Mouse (Mus musculus): ENCODE results near the gene Zfp790. TPM values are rescaled to one million over a fixed set of nuclear protein-coding genes. Genes with fewer than 3 reads are reported as not detected.

Gene Zfp790
- 10.4 to 13.1 TPM (median 12.4 TPM) in 4 replicates for total RNA-seq (2023; ENCODE audit: inconsistent age)

GRCm38 (mm10) chr7:29815910-29816429 is at the start of gene Zfp790:
Gene Zfp790, plus strand, starts transcription at chr7:29816114.

GRCm38 (mm10) chr7:29768090-29768900 is 47.6 kb upstream of the Zfp790 start, which contains the start of gene Zfp84:
Gene Zfp84, plus strand, starts transcription at chr7:29768552.

GRCm38 (mm10) chr7:29783871-29784551 is 31.9 kb upstream of the Zfp790 start, which contains the start of gene Zfp30:
Gene Zfp30, plus strand, starts transcription at chr7:29783998.

GRCm38 (mm10) chr7:29853219-29853842 is 37.4 kb downstream of the Zfp790 start, which contains the start of gene Zfp940:
Gene Zfp940, minus strand, starts transcription at chr7:29853669.

GRCm38 (mm10) chr7:29859532-29860517 is 43.9 kb downstream of the Zfp790 start, which contains the start of gene Zfp420:
Gene Zfp420, plus strand, starts transcription at chr7:29859979.

Other genes starting within 250 kb of the Zfp790 start
- not detected in 4 replicates for gene Catsperg2, start 89.1 kb upstream of the Zfp790 start, total RNA-seq (2023; ENCODE audit: inconsistent age)
- gene Zfp84, start 47.6 kb upstream of the Zfp790 start, total RNA-seq (2023; ENCODE audit: inconsistent age): 18.1 to 20.5 TPM (median 19.4 TPM) in 4 replicates
- 0.57 to 0.80 TPM (median 0.68 TPM) in 4 replicates for gene Zfp30, start 32.1 kb upstream of the Zfp790 start, total RNA-seq (2023; ENCODE audit: inconsistent age)
- 5.2 to 8.2 TPM (median 7.2 TPM) in 4 replicates for gene Zfp940, start 37.6 kb downstream of the Zfp790 start, total RNA-seq (2023; ENCODE audit: inconsistent age)
- gene Zfp420, start 43.9 kb downstream of the Zfp790 start, total RNA-seq (2023; ENCODE audit: inconsistent age): 12.7 to 14.2 TPM (median 13.4 TPM) in 4 replicates
- gene Zfp27, start 90.5 kb downstream of the Zfp790 start, total RNA-seq (2023; ENCODE audit: inconsistent age): 8.0 to 14.8 TPM (median 9.0 TPM) in 4 replicates
- 4.3 to 5.7 TPM (median 5.1 TPM) in 4 replicates for gene Zfp383, start 92.1 kb downstream of the Zfp790 start, total RNA-seq (2023; ENCODE audit: inconsistent age)
- 8.4 to 17.9 TPM (median 11.8 TPM) in 4 replicates for gene Zfp74, start 138.0 kb downstream of the Zfp790 start, total RNA-seq (2023; ENCODE audit: inconsistent age)
- gene Zfp568, start 167.8 kb downstream of the Zfp790 start, total RNA-seq (2023; ENCODE audit: inconsistent age): 17.9 to 25.3 TPM (median 22.4 TPM) in 4 replicates
- 3.1 to 4.9 TPM (median 4.0 TPM) in 4 replicates for gene Zfp14, start 235.3 kb downstream of the Zfp790 start, total RNA-seq (2023; ENCODE audit: inconsistent age)

Data from B cell, adult (primary cell).